Mouse (Mus musculus) frontal cortex, postnatal 25 days (tissue): Measurements from ENCODE around the gene Arhgdia.

Source experiments
- DNase-seq, 2 experiments: peaks; one replicate each; pipeline ENCODE4 v3.0.0; 2022; ENCODE audit warnings: low spot score in 2 of 2

The Arhgdia gene

GRCm38 (mm10) chr11:120550810-120551440 is 30.5 kb downstream of the Arhgdia start, which contains the start of gene Ppp1r27:
Gene Ppp1r27 (minus strand): TSS chr11:120551132.
- no peak for DNase-seq

DNA sequence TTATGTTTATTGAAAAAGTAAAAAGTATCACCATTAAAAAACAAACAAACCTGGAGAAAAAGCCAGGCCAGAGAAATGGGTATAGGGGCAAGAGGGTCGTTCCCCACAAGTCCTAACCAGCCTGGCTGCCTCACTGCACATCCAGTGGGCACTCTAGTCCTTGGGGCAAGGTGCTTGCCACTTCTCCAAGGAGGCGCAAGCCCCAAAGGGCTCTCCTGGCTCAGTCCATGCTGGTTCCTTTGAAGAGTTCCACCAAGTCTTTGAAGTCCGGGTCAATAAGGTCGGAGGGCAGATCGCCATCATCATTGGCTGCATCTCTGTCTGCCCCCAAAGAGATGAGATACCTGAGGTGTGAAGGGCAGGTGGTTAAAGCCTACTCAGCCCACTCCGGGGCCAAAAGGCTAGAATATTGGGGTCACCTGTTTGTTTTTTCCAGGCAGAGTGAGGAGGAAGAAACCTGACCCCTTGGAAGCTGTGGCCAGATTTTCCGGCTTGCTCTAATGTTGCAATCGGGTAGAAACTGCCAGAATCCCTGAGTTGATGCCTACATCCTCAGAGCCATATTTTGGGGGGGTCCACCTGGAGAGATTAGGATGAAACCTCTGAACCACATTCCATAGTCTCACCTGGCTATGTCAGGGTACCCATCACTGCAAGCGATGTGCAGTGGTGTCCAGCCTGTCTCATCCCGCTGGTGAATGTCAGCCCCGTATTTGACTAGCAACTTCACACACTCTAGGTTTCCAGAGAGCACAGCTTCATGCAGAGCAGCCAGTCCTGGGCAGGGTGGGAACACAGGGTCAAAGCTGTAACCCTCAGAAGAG is 31.2 kb downstream of the Arhgdia start:
- DNase-seq, result no peak

DNA sequence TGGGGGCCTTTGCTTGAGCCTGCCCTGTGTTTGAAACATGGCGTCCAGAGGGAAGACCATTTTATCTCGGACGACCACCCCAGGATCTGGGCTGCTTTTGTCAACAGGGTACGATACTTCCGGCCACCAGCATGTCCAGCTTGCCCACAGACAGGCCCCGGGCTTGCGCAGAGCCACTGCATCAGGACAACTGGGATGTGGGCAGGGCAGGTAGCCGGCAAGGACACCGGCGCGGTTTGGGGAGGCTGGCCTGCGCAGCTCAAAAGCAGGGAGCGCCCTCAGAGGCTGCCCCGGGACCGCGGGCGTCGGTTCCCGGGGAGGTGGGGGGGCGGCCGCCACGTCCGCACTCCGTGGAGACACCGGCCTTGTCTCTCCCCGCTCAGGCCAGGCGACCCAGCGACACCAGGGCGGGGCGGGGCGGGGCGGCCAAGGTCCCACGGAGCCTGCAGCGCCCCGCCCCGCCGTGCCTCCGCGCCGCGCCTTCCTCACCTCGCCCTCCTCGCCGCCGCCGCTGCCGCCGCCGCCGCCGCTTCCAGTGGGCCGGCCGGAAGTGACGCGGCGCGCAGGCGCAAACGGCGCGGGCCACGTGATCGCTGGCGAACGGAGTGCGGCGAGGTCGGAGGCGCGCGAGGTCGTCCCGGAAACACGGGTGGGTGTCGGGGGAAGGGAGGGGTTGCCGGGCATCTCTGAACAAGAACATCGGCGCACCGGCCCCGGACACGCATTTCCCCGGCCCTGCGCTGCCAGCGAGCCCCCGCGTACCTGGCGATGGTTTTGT is 32.1 kb downstream of the Arhgdia start, which contains the start of gene Mcrip1:
TSS of gene Mcrip1 (minus strand) at position 560 of the 778 bp plus-strand sequence.
- peak; percentile 79 to 88 for DNase-seq

DNA sequence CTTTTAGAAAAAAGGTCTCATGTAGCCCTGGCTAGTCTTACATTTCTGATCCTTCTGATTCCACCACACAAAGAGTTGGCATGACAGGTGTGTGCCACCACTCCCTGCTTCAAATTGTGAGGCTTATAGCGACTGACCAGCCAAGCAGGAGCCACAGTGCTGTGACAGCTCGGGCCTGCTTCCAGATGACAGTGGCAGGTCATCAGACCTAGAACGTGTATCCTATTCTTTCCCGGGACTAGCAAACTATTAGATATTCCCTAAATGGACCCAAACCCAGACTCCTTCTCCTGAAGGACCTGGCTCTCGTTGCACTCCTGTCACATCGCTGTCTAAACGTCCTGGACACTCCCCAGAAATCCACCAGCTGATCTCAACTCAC is 32.6 kb downstream of the Arhgdia start:
- DNase-seq, result no peak

DNA sequence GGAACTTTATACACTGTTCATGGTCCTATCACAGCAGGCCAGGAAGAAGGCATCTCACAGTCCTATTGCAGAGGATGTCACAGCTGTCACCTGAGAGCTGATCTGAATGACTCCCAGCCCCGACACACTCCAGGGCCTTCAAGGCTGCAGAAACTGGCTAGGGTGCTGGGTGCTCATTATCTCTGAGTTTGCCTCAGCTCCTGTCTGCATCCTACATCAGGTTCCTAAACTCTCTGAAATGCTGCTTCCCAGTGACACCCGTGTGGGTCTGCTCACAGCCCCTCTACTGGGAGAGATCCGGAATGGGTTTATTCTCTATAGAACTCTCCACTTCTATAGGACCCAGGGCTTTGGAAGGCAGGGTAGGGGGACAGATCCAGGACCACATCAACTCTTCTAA is 33.2 kb downstream of the Arhgdia start:
- DNase-seq, result no peak

DNA sequence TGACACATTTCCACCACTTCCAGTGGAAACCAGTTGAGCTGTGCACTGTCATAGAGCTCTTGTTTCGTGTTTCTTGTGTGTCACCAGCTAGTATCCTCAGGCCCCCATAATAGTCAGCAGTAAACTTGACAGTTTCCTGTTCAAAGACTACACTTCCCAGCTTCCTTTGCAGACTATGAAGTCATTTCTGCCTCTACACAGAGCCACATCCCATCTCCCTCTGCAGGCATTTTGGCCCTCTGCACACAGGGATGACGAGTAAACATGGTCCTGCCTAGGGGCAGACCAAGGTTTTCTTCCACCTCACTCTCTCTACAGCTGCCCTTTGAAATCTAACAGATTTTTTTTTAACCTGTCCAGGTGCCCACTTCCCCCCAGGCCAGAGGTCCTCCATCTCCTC is 34.0 kb downstream of the Arhgdia start:
- no peak for DNase-seq

GRCm38 (mm10) chr11:120545964-120546363 is 35.5 kb downstream of the Arhgdia start:
- DNase-seq, result no peak

DNA sequence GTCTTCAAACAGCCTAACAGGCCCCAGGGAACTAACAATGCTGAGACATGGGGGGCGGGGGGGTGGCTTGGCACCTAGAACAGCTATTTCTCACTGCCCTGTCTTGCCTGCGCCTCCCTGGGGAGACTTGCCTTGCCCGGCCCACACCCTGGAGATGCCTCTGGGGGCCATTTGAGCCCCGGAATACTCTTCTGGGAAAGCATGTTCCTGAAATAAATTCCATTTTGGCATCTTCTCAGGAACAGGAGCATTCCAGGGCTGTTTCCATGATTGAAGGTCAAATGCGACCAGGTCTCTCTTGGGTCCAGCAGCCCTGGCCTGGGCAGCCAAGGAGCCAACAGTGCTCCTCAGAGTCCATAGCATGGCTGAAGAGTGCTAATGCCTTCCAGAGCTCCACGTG is 39.0 kb downstream of the Arhgdia start:
- no peak for DNase-seq

GRCm38 (mm10) chr11:120541907-120542306 is 39.5 kb downstream of the Arhgdia start:
- no peak for DNase-seq

- DNase-seq, result no peak
Observed at GRCm38 (mm10) chr11:120539285-120540014, 42.0 kb downstream of the Arhgdia start.

DNA sequence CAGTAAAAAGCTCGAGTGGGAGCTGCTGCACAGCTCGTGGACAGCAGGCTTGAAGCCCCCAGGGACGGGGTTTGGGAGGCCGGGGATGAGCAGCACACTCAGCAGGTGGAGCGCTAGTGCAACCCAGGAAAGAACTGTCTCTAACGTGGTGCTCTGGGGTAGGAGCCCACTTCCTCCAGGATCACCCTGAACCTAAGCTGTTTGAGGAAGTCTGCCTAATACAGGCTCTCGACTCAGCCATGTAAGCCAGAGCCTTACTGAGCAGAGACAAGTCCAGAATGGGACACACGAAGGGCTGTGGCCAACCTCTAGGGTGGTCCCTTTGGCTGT is 42.5 kb downstream of the Arhgdia start:
- DNase-seq, result no peak

DNA sequence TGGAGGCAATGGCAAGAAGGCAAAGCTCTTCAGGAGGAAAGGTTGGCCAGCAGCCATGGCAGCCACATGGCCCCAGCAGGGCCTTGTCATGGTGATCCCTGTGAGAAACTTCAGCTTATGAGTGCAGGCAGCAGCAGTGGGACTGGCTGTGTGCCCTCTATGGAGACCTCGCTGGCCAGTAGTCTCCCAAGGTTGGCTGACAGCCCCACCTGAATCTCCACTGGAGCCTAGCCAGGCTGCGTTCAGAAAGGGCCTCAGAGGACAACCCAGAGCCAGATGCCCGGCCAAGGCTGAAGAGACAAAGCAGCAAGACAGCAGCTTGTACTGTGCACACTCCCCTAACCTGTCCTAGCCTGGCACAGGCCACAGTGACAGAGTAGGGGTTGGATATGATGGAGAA is 42.9 kb downstream of the Arhgdia start:
- no peak for DNase-seq

DNA sequence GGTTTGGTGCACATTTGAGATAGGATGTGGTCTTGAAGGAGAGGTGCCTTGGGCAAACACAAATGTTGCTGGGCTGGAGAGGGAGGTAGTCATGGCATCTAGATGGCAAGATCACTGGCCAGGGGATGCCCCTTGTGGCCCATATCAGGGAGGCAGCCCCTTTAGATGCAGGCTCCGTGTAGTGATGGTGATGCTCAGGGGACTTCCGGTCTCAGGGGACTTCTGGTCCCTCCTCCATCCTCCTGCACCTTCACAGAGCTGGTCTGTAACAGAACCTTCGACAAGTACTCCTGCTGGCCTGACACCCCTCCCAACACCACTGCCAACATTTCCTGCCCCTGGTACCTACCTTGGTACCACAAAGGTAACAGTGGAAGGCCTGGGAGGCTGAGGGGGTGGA is 45.6 kb downstream of the Arhgdia start:
- no peak for DNase-seq

DNA sequence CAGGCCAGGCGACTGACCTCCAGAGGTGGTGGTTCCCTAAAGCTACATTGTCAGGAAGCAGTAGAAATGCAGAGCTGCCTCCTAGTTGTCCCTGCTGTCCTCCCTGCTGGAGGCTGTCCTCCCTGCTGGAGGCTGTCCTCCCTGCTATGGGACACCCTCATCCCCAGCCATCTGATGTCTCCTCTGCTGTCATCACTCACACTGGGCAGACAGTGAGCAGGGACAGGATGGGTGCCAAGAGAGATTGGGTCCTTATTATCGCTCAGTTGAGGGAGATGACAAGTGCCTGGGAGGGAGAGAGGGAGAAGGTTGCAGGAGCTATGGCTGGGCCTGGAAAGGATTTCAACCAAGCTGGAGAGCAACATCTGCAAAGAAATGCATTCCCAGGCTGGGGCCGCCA is 46.3 kb downstream of the Arhgdia start:
- no peak for DNase-seq

DNA sequence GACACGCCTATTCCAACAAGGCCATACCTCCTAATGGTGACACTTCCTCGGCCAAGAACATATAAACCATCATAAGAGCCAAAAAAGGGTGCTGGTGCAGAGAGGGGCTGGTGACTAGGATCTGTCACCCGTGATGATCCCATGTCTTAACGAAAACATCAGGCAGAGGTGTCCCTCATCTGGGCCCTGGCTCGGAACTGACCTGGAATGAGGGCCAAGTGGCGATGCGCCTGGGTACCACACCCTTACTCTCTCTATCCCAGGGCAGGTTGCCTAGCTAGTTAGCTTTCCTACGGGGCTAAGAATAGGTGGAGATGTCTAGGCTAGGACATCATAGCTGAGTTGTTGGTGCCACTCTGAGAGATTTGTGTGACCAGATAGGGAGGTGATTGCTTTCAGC is 47.3 kb downstream of the Arhgdia start:
- no peak for DNase-seq

DNA sequence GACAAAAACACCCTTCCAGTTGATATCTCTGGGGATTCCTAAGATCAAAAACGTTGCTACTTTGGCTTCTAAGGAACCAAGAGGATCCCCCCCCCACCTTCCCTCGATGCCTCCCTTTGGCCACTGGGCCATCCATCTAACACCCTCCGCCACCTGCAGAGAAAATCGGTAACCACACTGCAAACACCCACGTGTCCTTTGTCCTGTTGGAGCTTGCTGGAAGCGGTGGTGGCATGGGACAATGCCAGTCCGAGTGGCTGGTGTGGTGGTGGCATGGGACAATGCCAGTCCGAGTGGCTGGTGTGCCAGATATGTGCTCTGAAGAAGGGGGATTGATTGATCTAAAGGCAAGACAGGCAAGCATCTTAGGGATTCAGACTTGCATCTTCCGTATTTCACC is 49.8 kb downstream of the Arhgdia start:
- DNase-seq, result no peak

DNA sequence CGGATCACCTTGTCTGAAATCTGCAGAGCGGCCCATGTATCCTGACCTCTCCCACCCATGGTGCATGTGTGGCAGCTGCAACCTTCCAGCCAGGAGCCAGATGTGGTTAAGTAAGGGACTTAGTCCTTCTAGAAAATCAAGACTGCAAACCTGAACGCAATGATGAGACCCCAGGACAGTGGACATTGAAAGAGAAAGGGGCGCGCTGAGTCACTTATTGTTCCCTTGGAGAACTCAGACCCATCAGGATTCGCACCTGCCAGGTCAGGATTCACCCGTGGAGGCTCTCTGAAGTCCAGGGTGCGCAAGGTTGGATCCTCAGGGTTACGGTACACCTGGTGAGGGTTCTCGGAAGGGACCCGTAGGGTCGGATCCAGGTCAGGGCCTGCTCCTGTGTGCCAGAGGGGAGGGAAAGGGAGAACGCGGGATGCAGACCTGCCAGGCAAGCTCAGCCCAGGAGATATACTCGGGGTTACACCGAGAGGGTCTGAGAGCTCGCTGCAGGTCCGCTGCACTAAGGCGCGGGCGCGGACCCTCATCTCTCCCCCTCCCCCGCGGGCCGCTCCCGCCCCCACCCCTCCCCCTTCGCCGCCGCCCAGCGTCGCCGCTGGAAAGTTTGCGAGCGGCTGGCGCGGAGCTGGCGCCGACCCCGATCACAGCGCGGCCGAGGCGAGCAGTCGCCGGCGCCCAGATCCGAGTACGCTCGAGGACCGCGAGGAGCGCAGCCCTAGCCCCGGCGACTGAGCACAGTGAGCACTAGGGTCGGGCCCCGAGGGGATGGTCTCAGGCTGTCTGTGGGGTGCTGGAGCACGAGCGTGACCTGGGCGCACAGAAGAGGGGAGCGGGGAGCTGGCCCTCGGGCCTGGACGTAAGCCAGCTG is 51.1 kb downstream of the Arhgdia start, which contains the start of gene Gcgr:
TSS of gene Gcgr (plus strand) at position 615 of the 880 bp plus-strand sequence.
- no peak for DNase-seq

- no peak for DNase-seq
Observed at GRCm38 (mm10) chr11:120528903-120529302, 52.5 kb downstream of the Arhgdia start.
